Comparison of ENCODE assay signal across 10 mouse cellular contexts in the genomic region with DNA sequence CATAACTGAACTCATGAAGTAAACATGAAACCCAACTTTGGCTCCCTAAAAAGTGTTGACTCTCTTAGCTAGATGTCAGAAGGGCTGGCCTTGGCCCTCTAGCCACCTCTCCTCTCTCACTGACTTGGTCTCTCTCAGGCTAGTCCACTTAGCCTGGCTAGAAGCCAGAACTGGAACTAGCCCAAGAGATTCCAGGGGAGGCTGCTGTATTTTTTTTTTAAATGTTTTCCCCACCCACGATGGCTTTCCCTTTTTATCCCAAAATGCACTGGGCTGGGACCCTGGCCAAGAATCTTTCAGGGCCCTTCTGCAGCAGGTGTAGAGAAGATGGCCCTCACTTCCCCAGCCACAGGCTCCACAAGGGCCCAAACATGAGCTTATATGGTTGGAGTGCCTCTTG. TPM values are rescaled to one million over a fixed set of nuclear protein-coding genes. Genes with fewer than 3 reads are reported as not detected.
DNase-seq lines count a peak whose midpoint lies in the region; ATAC-seq lines count a peak whose summit lies in the region.
"Had no signal": no experiment of that assay in that cellular context is flagged by ENCODE, and none has a peak within 500 bp of the region (broad histone marks: within the 10 kb centered on the region; RNA-seq: fewer than 3 reads in every experiment).

No protein-coding gene starts in this region.

- H3K27ac ChIP-seq in heart, embryonic 15.5 days, result peak overlapping the region; percentile 72

- H3K9ac ChIP-seq in heart, embryonic 15.5 days, result no peak overlapping the region

- no peaks in the 10 kb centered on the region for H3K9me3 ChIP-seq in heart, embryonic 15.5 days (replicated peaks)

- no peaks in the 10 kb centered on the region for H3K36me3 ChIP-seq in heart, embryonic 15.5 days

- H3K4me2 ChIP-seq in heart, embryonic 15.5 days, result no peak overlapping the region

- ATAC-seq in heart, embryonic 15.5 days (replicated peaks; ENCODE audit: insufficient number of reproducible peaks, insufficient read depth, low FRiP score, low read depth), result no peak
- ATAC-seq in activated CD4-positive, CD25-positive, alpha-beta regulatory T cell, adult 4 months, result no peak

- DNase-seq in urinary bladder, postnatal 25 days (ENCODE audit: low spot score), result peak; percentile 59
- no peak for DNase-seq in urinary bladder, adult 2 months (ENCODE audit: low spot score)
- peak; percentile 70 to 78 for DNase-seq in lung, adult 18-20 months
- no peak for DNase-seq in yolk sac, embryonic 10.5 days (ENCODE audit: low spot score)
- DNase-seq in cerebellum, adult 9-11 months, result no peak
- no peak for DNase-seq in layer of hippocampus, adult 18-20 months (ENCODE audit: low spot score in 2 of 2)

- WGBS in heart, embryonic 15.5 days, result 9% methylated on average over 1 of the region's 1 CpGs

- peaks cover 73% of the 10 kb centered on the region for H3K4me1 ChIP-seq in heart, embryonic 15.5 days (replicated peaks)

- no peak overlapping the region for H3K4me3 ChIP-seq in heart, embryonic 15.5 days
- H3K4me3 ChIP-seq: erythroblast, embryonic 14.5 days; megakaryocyte, embryonic 14.5 days had no signal

- H3K27me3 ChIP-seq in heart, embryonic 15.5 days, result peaks cover 38% of the 10 kb centered on the region

RNA-seq across cellular contexts. Expression of a gene that starts 4.2 kb away (rescaled TPM):
- 256 and 287 TPM in 2 replicates for polyA plus RNA-seq in urinary bladder, adult 2 months (2012; rRNA removed)
- polyA plus RNA-seq in heart, embryonic 15.5 days (2015; fragmentation: Nextera tagmentation; extraction: Ambion mirVana), result 13.5 and 16.5 TPM in 2 replicates
- polyA plus RNA-seq in activated CD4-positive, CD25-positive, alpha-beta regulatory T cell, adult 4 months (2017; shearing (Covaris generic)), result not detected
- total RNA-seq in layer of hippocampus, adult 18-20 months (2021), result under 1 TPM; 0.18 to 0.74 TPM

RNA-seq across cellular contexts. Expression of a gene that starts 16.5 kb away (rescaled TPM):
- polyA plus RNA-seq in urinary bladder, adult 2 months (2012; rRNA removed), result 135 and 138 TPM in 2 replicates
- 2.8 and 4.7 TPM in 2 replicates for polyA plus RNA-seq in heart, embryonic 15.5 days (2015; fragmentation: Nextera tagmentation; extraction: Ambion mirVana)
- polyA plus RNA-seq in activated CD4-positive, CD25-positive, alpha-beta regulatory T cell, adult 4 months (2017; shearing (Covaris generic)), result not detected
- total RNA-seq in layer of hippocampus, adult 18-20 months (2021), result 10 to 100 TPM; 61.4 to 65.5 TPM
- polyA plus RNA-seq: erythroblast, embryonic 14.5 days had no signal

RNA-seq across cellular contexts. Expression of a gene that starts 27.2 kb away (rescaled TPM):
- polyA plus RNA-seq in urinary bladder, adult 2 months (2012; rRNA removed), result 7.6 and 8.7 TPM in 2 replicates
- 0.43 and 0.61 TPM in 2 replicates for polyA plus RNA-seq in heart, embryonic 15.5 days (2015; fragmentation: Nextera tagmentation; extraction: Ambion mirVana)
- not detected for polyA plus RNA-seq in activated CD4-positive, CD25-positive, alpha-beta regulatory T cell, adult 4 months (2017; shearing (Covaris generic))
- total RNA-seq in layer of hippocampus, adult 18-20 months (2021), result under 1 TPM; 0.36 to 0.47 TPM

Comparison
In these comparisons a context has a peak if more than half of its experiments do, and no peak if none do; other contexts are left out.
1. DNase-seq: peak in urinary bladder, postnatal 25 days (single experiment) and lung, adult 18-20 months (2 of 2); none in urinary bladder, adult 2 months (single experiment), yolk sac, embryonic 10.5 days (single experiment), cerebellum, adult 9-11 months (single experiment) and layer of hippocampus, adult 18-20 months (0 of 2).
2. RNA of a gene that starts 4.2 kb away (polyA plus RNA-seq): 256 to 287 TPM in urinary bladder, adult 2 months; 13.5 to 16.5 TPM in heart, embryonic 15.5 days and not detected in activated CD4-positive, CD25-positive, alpha-beta regulatory T cell, adult 4 months; every median in the first group is over 10 times any median in the second.
3. RNA of a gene that starts 16.5 kb away (polyA plus RNA-seq): 135 to 138 TPM in urinary bladder, adult 2 months; 2.8 to 4.7 TPM in heart, embryonic 15.5 days and not detected in activated CD4-positive, CD25-positive, alpha-beta regulatory T cell, adult 4 months; every median in the first group is over 10 times any median in the second.